Mouse (Mus musculus) myocyte (in vitro differentiated cells): ENCODE results near the gene Rbm14. TPM values are rescaled to one million over a fixed set of nuclear protein-coding genes. Genes with fewer than 3 reads are reported as not detected.
A peak's percentile ranks its signal among the peaks of the same experiment; 100 is the strongest.

Source experiments
- H3K27me3 ChIP-seq: one replicate; pipeline ENCODE4 v1.6.1; 2011; ENCODE audit not compliant: control insufficient read depth, insufficient read depth, insufficient read length
- H3K36me3 ChIP-seq: one replicate; pipeline ENCODE4 v1.6.1; 2011; ENCODE audit not compliant: control insufficient read depth, insufficient read depth
- H3K4me2 ChIP-seq: one replicate; pipeline ENCODE4 v1.6.1; 2011; ENCODE audit warnings: low read depth, control low read depth
- H3K4me3 ChIP-seq: one replicate; pipeline ENCODE4 v1.5.1; 2011; ENCODE audit warnings: mild to moderate bottlenecking, control low read depth, moderate library complexity
- H3K79me2 ChIP-seq: one replicate; pipeline ENCODE4 v1.6.1; 2011; ENCODE audit not compliant: control insufficient read depth, insufficient read depth
- H3ac ChIP-seq: one replicate; pipeline ENCODE4 v1.6.1; 2011; ENCODE audit not compliant: control insufficient read depth, insufficient read length
- CEBPB ChIP-seq: IDR thresholded peaks from 2 replicates; pipeline ENCODE4 v1.6.1; 2011; ENCODE audit warnings: mild to moderate bottlenecking, moderate library complexity; ENCODE audit not compliant: poor library complexity, insufficient read depth, severe bottlenecking
- E2F4 ChIP-seq: IDR thresholded peaks from one replicate; pipeline ENCODE4 v1.6.1; 2011; ENCODE audit warnings: mild to moderate bottlenecking, control low read depth, moderate library complexity; ENCODE audit not compliant: insufficient read depth
- MAX ChIP-seq: IDR thresholded peaks from one replicate; pipeline ENCODE4 v1.6.1; 2011; ENCODE audit warnings: low read depth, mild to moderate bottlenecking, control low read depth
- MYOD1 ChIP-seq, 3 experiments: IDR thresholded peaks; one replicate each; pipeline ENCODE4 v1.6.1; 2011; ENCODE audit warnings: control low read depth in 2 of 3, low read depth in 2 of 3, mild to moderate bottlenecking in 2 of 3, moderate library complexity in 1 of 3; ENCODE audit not compliant: insufficient read length in 2 of 3, control insufficient read depth in 1 of 3
- MYOG ChIP-seq, 3 experiments: IDR thresholded peaks; one replicate each; pipeline ENCODE4 v1.6.1; 2011; ENCODE audit warnings: control low read depth in 2 of 3, low read depth in 2 of 3, mild to moderate bottlenecking in 2 of 3; ENCODE audit not compliant: insufficient read length in 2 of 3, control insufficient read depth in 1 of 3, insufficient read depth in 1 of 3
- POLR2A ChIP-seq: IDR thresholded peaks from one replicate; pipeline ENCODE4 v1.6.1; 2011; ENCODE audit warnings: low read depth, mild to moderate bottlenecking, control low read depth, moderate library complexity; ENCODE audit not compliant: insufficient read length
- POLR2AphosphoS2 ChIP-seq: IDR thresholded peaks from one replicate; pipeline ENCODE4 v1.6.1; 2011; ENCODE audit warnings: low read depth, control low read depth; ENCODE audit not compliant: insufficient read length
- REST ChIP-seq: IDR thresholded peaks from one replicate; pipeline ENCODE4 v1.6.1; 2011; ENCODE audit warnings: mild to moderate bottlenecking, control low read depth, moderate library complexity; ENCODE audit not compliant: insufficient read depth, insufficient read length
- SRF ChIP-seq: IDR thresholded peaks from one replicate; pipeline ENCODE4 v1.6.1; 2011; ENCODE audit warnings: low read depth; ENCODE audit not compliant: control insufficient read depth, insufficient read length
- TCF12 ChIP-seq: IDR thresholded peaks from one replicate; pipeline ENCODE4 v1.6.1; 2011; ENCODE audit warnings: mild to moderate bottlenecking, control low read depth; ENCODE audit not compliant: poor library complexity, insufficient read depth, severe bottlenecking
- TCF3 ChIP-seq: IDR thresholded peaks from one replicate; pipeline ENCODE4 v1.6.1; 2011; ENCODE audit warnings: low read depth, control low read depth; ENCODE audit not compliant: insufficient read length
- USF1 ChIP-seq: IDR thresholded peaks from one replicate; pipeline ENCODE4 v1.6.1; 2011; ENCODE audit warnings: low read depth, mild to moderate bottlenecking, control low read depth, moderate library complexity
- polyA plus RNA-seq: library from polyadenylated mRNA; unstranded; fragments of >200 nt; fragmentation: generic; extraction: Trizol; gene quantifications from one replicate; pipeline ENCODE4 v1.2.1, GENCODE M21; 2012; ENCODE audit warnings: missing spikeins

The Rbm14 gene
- 46.8 TPM for polyA plus RNA-seq

DNA sequence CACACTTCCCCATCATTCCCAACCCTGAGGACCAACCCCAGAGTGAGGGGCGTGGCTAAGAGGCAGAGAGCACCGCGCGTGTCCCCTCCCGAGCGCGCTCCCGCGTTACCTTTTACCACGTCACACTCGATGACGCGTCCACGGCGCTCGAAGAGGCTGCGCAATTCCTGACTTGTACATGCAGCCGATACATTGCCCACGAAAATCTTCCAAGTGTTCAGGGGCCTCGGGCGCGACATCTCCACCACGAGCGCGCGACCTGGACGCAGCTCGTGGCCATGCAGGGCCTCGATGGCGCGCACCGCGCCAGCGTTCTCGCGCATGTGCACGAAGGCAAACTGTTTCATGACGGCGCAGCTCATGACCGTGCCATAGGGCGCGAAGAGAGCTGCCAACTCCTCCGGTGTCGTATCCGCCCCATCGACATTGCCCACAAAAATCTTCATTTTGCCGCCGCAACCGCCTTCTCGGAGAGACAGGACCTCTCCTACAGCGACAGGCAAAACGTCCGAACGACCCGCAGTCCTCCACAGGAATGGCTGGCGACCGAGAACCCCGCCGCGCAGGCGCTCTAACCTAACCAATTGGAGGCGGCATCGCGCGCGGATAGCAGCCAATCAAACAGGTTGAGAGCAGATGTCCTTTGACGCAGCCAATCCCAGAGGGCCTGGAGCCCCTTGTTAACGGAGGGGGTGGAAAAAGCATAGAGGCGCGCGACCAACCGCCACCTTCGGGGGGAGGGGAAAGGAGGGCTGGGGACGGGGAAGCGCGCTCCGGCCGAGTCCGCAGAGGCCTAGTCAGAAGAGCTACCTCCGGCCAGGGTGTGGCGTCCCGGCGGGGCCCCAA is at the start of gene Rbm14, which contains the start of gene Gm21992:
Gene Rbm14 (minus strand): TSS at position 572 of the 846 bp plus-strand sequence.
Gene Gm21992 (minus strand): TSS at position 550 of the 846 bp plus-strand sequence.
- Histone ChIP-seq H3K79me2 (peaks cover 49% of the 10 kb centered on the region), H3ac (peak within 1 kb of the TSS; percentile 40), H3K36me3 (no peaks in the 10 kb centered on the region), H3K4me2 (peak within 1 kb of the TSS; percentile 92), H3K27me3 (no peaks in the 10 kb centered on the region), H3K4me3 (peak within 1 kb of the TSS; percentile 90)
- no peak for TF ChIP-seq CEBPB
- TF ChIP-seq POLR2A = peak; percentile 89
- peak; percentile 88 for TF ChIP-seq POLR2AphosphoS2
- no peak for TF ChIP-seq USF1
- no peak for TF ChIP-seq E2F4
- no peak for TF ChIP-seq SRF
- TF ChIP-seq MAX = no peak
- no peak for TF ChIP-seq MYOD1 (IDR thresholded peaks at IDR 0.05; ENCODE audit: control insufficient read depth in 1 of 3, insufficient read length in 2 of 3, low read depth in 2 of 3)
- no peak for TF ChIP-seq REST
- TF ChIP-seq TCF12 = no peak
- TF ChIP-seq MYOG (IDR thresholded peaks at IDR 0.05; ENCODE audit: control insufficient read depth in 1 of 3, insufficient read depth in 1 of 3, insufficient read length in 2 of 3, low read depth in 2 of 3) = no peak
- no peak for TF ChIP-seq TCF3

- Histone ChIP-seq H3K4me2 (no peak overlapping the region), H3K27me3 (peaks cover 16% of the 10 kb centered on the region), H3K79me2 (no peaks in the 10 kb centered on the region), H3ac (no peak overlapping the region), H3K36me3 (no peaks in the 10 kb centered on the region), H3K4me3 (no peak overlapping the region)
- peak; percentile 2 for TF ChIP-seq USF1
- TF ChIP-seq REST = no peak
Measured at GRCm38 (mm10) chr19:4859081-4859480, 47.6 kb upstream of the Rbm14 start.

- H3K27me3 ChIP-seq = peaks cover 24% of the 10 kb centered on the region
- H3ac ChIP-seq = no peak overlapping the region
- H3K79me2 ChIP-seq = no peaks in the 10 kb centered on the region
- H3K4me2 ChIP-seq = no peak overlapping the region
- no peak overlapping the region for H3K4me3 ChIP-seq
- TF ChIP-seq SRF (no peak), REST (no peak), TCF12 (no peak), MYOG (IDR thresholded peaks at IDR 0.05; ENCODE audit: control insufficient read depth in 1 of 3, insufficient read depth in 1 of 3, insufficient read length in 2 of 3, low read depth in 2 of 3) (no peak), CEBPB (no peak), MAX (no peak), POLR2A (no peak), POLR2AphosphoS2 (no peak), MYOD1 (IDR thresholded peaks at IDR 0.05; ENCODE audit: control insufficient read depth in 1 of 3, insufficient read length in 2 of 3, low read depth in 2 of 3) (no peak), USF1 (no peak), E2F4 (no peak), TCF3 (no peak)
- no peaks in the 10 kb centered on the region for H3K36me3 ChIP-seq
Measured at GRCm38 (mm10) chr19:4855951-4856350, 44.5 kb upstream of the Rbm14 start.

GRCm38 (mm10) chr19:4855470-4855820 is 44.0 kb upstream of the Rbm14 start:
- no peak overlapping the region for H3K4me3 ChIP-seq

More at GRCm38 (mm10) chr19:4855470-4855820, 44.0 kb upstream of the Rbm14 start:
- no peak for TF ChIP-seq MAX
- TF ChIP-seq TCF12 = no peak
- no peak for TF ChIP-seq CEBPB
- no peak for TF ChIP-seq MYOD1 (IDR thresholded peaks at IDR 0.05; ENCODE audit: control insufficient read depth in 1 of 3, insufficient read length in 2 of 3, low read depth in 2 of 3)
- TF ChIP-seq USF1 = no peak
- TF ChIP-seq TCF3 = no peak
- TF ChIP-seq POLR2A = no peak
- no peak for TF ChIP-seq REST
- no peak for TF ChIP-seq E2F4
- TF ChIP-seq POLR2AphosphoS2 = no peak
- no peak for TF ChIP-seq SRF
- no peak for TF ChIP-seq MYOG (IDR thresholded peaks at IDR 0.05; ENCODE audit: control insufficient read depth in 1 of 3, insufficient read depth in 1 of 3, insufficient read length in 2 of 3, low read depth in 2 of 3)
- no peaks in the 10 kb centered on the region for H3K79me2 ChIP-seq
- peak overlapping the region; percentile 56 for H3K4me2 ChIP-seq
- H3ac ChIP-seq = no peak overlapping the region
- H3K27me3 ChIP-seq = peaks cover 29% of the 10 kb centered on the region
- H3K36me3 ChIP-seq = no peaks in the 10 kb centered on the region
